Mouse (Mus musculus) hindbrain, embryonic 12.5 days (tissue): ENCODE data around the gene Sstr4. TPM values are rescaled to one million over a fixed set of nuclear protein-coding genes. Genes with fewer than 3 reads are reported as not detected.

Source experiments
- ATAC-seq: fragments of 200-750 bp; cut with Nextera tagmentation; 2 replicates; pipeline ENCODE4 v1.8.0; 2017; ENCODE audit warnings: moderate TSS enrichment; ENCODE audit not compliant: low FRiP score
- H3K27ac ChIP-seq: fragments of 300-500 bp; sonication (generic); 2 replicates; pipeline ENCODE4 v1.5.1; 2016; ENCODE audit warnings: mild to moderate bottlenecking
- H3K27me3 ChIP-seq: fragments of 300-500 bp; sonication (generic); 2 replicates; pipeline ENCODE4 v1.6.1; 2016; ENCODE audit warnings: mild to moderate bottlenecking
- H3K36me3 ChIP-seq: fragments of 300-500 bp; sonication (generic); 2 replicates; pipeline ENCODE4 v1.6.1; 2016; ENCODE audit warnings: mild to moderate bottlenecking
- H3K4me1 ChIP-seq: fragments of 300-500 bp; sonication (generic); 2 replicates; pipeline ENCODE4 v1.6.1; 2016
- H3K4me2 ChIP-seq: fragments of 300-500 bp; sonication (generic); replicated peaks from 2 replicates; pipeline ENCODE4 v1.6.1; 2016; ENCODE audit warnings: mild to moderate bottlenecking
- H3K4me3 ChIP-seq: fragments of 300-500 bp; sonication (generic); 2 replicates; pipeline ENCODE4 v1.5.1; 2016; ENCODE audit warnings: mild to moderate bottlenecking
- H3K9ac ChIP-seq: fragments of 300-500 bp; sonication (generic); 2 replicates; pipeline ENCODE4 v1.6.1; 2016; ENCODE audit warnings: mild to moderate bottlenecking, moderate library complexity
- H3K9me3 ChIP-seq: fragments of 300-500 bp; sonication (generic); replicated peaks from 2 replicates; pipeline ENCODE4 v1.6.1; 2016; ENCODE audit warnings: mild to moderate bottlenecking
- WGBS: fragments of 180-500 bp; shearing (Covaris S2); methylation state at CpG from one replicate; pipeline ENCODE4 v1.1.7; 2016; 5-methylcytosine and 5-hydroxymethylcytosine counted together
- polyA plus RNA-seq: library from polyadenylated mRNA; unstranded; fragments of >200 nt; fragmentation: Nextera tagmentation; extraction: Ambion mirVana; gene quantifications from 2 replicates; pipeline ENCODE4 v1.2.1, GENCODE M21; 2016

Sstr4 gene
- 1.7 TPM in 2 replicates for polyA plus RNA-seq

DNA sequence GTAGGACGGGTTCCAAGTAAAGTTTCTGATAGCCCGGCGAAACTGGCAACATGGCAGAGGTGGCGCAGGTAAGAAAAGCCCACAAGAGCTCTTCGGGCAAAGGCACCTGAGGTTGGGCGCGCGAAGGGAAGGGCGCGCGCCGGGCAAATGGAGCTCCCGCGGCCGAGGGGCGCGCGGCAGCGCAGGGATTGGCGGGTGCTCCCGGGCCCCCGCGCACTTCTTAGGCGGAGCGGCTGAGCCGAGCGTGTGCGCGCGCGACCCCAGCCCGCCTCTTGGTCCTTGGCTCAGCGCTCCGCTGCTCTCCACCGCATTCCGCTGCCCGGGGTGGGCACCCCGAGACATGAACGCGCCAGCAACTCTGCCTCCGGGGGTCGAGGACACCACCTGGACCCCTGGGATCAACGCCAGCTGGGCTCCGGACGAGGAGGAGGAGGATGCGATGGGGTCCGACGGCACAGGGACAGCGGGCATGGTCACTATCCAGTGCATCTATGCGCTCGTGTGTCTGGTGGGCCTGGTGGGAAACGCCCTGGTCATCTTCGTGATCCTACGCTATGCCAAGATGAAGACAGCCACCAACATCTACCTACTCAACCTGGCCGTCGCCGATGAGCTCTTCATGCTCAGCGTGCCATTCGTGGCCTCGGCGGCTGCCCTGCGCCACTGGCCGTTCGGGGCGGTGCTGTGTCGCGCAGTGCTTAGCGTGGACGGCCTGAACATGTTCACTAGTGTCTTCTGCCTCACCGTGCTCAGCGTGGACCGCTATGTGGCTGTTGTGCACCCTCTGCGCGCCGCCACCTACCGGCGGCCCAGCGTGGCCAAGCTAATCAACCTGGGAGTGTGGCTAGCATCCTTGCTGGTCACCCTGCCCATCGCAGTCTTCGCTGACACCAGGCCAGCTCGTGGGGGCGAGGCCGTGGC lies at the start of gene Sstr4:
Gene Sstr4, plus strand, starts transcription at position 214 of the 921 bp plus-strand sequence.
- H3K4me3 ChIP-seq: peak within 1 kb of the TSS; percentile 61
- peaks cover 12% of the 10 kb centered on the region; the same call in 1 of the 2 replicates for H3K4me1 ChIP-seq
- 3% methylated on average over 82 of the region's 83 CpGs for WGBS
- H3K27me3 ChIP-seq: peaks cover 44% of the 10 kb centered on the region
- ATAC-seq: peak; percentile 89
- H3K36me3 ChIP-seq: no peaks in the 10 kb centered on the region
- H3K9me3 ChIP-seq: no peaks in the 10 kb centered on the region
- H3K27ac ChIP-seq: no peak within 1 kb of the TSS
- peak within 1 kb of the TSS; percentile 98 for H3K4me2 ChIP-seq
- H3K9ac ChIP-seq: peak within 1 kb of the TSS; percentile 53

DNA sequence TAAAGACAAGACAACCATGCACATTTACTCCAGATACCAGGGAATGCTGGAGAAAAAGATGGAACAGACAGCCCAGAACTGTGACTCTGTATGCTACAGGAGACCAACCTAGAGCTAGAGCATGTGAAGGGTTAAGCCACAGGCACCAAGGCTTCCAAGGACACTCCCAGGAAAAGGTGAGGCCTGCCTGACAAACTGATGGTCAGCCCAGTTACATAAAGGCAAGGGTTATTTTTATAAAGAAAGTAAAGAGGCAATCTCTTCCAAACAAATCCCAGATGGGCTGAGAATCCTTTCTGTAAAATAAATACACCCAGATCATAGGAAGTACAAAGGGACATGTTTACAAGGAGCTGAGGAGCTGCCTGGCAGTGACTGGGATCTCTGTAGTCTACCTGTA lies 49.8 kb upstream of the Sstr4 start:
- H3K27me3 ChIP-seq: no peaks in the 10 kb centered on the region
- no peaks in the 10 kb centered on the region for H3K4me1 ChIP-seq
- H3K9ac ChIP-seq: no peak overlapping the region
- H3K4me2 ChIP-seq: no peak overlapping the region
- ATAC-seq: no peak
- H3K36me3 ChIP-seq: no peaks in the 10 kb centered on the region
- no peaks in the 10 kb centered on the region for H3K9me3 ChIP-seq
- no peak overlapping the region for H3K27ac ChIP-seq
- H3K4me3 ChIP-seq: no peak overlapping the region

DNA sequence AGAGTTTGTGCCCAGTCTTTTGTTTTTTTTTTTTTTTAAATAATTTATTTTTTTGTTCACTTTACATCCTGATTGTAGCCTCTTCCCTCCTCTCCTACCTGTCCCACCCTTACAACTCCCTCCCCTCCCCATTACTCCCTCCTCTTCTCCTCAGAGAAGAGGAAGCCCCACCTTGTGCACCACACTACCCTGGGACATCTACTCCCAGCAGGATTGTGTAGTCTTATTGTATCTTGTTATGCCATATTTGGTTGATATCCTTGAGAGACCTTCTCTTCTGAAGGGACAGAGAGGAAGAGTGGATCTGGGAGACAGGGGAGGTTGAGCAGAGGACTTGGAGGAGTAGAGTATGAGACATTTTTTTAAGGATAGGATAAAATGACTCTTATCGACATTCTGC lies 48.2 kb upstream of the Sstr4 start:
- Histone ChIP-seq H3K36me3 (no peaks in the 10 kb centered on the region), H3K4me3 (no peak overlapping the region), H3K27me3 (no peaks in the 10 kb centered on the region), H3K27ac (no peak overlapping the region), H3K9me3 (no peaks in the 10 kb centered on the region), H3K9ac (no peak overlapping the region), H3K4me2 (no peak overlapping the region), H3K4me1 (no peaks in the 10 kb centered on the region)
- WGBS: 86% methylated on average over 1 of the region's 1 CpGs
- no peak for ATAC-seq

DNA sequence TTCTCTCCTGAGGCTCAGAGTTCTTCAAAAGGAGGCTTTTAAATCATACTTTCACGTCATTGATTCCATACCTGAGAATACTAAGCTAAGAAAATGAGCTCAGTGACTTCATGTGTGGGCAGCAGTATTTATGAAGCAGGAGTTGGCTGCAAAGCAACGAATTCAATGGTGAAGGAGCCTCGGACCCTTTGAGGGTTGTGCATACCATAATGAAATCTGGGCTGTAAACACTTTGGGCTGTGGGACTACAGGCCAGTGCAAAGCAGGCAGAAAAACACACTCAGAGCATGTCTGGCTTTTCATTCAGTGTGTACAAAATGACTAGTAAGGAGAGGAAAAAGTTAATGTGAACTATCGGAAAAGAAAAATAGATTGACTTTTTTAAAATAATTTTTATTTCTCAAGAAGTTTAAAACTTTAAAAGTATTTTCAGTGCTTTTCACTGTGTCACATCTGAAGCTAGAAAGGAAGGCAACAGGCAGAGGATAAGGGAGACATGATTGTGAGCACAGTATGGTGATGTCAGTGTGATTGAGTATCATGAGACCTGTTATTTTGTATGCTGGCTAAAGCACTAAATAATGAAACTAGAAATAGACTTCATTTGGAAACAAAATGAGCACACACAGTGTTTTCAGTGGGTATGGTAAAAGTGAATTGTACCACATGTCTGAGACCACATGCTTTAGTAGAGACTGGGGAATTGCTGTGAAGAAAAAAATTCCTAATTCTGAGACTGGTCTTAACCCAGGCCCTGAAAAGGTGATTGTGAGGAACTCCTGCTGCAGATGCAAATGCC lies 45.4 kb upstream of the Sstr4 start:
- Histone ChIP-seq H3K9me3 (no peaks in the 10 kb centered on the region), H3K9ac (no peak overlapping the region), H3K4me2 (no peak overlapping the region), H3K27me3 (no peaks in the 10 kb centered on the region), H3K36me3 (no peaks in the 10 kb centered on the region), H3K4me3 (no peak overlapping the region), H3K4me1 (no peaks in the 10 kb centered on the region), H3K27ac (no peak overlapping the region)
- no peak for ATAC-seq
- 73% methylated on average over 4 of the region's 4 CpGs for WGBS

DNA sequence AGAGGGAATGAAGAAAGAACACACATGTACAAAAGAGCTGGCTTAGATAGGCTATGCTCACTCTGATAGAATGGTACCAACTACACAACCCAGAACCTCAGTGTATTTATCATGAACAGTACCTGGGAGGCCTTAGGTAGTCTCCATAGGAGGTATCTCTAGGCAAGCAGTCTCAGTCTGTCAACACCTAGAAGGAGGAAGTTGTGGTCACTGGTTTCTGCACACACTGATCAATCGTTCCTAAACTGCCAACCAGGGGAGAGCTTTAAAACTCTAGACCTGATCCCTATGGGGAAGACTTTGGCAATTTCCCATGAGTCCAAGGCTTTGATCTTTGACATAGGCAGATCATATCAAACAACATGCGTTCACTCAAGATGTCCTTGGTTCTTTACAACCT lies 44.7 kb upstream of the Sstr4 start:
- Histone ChIP-seq H3K4me1 (no peaks in the 10 kb centered on the region), H3K36me3 (no peaks in the 10 kb centered on the region), H3K27ac (no peak overlapping the region), H3K27me3 (no peaks in the 10 kb centered on the region), H3K4me2 (no peak overlapping the region), H3K4me3 (no peak overlapping the region), H3K9ac (no peak overlapping the region), H3K9me3 (no peaks in the 10 kb centered on the region)
- no peak for ATAC-seq
- WGBS: 80% methylated on average over 2 of the region's 2 CpGs

DNA sequence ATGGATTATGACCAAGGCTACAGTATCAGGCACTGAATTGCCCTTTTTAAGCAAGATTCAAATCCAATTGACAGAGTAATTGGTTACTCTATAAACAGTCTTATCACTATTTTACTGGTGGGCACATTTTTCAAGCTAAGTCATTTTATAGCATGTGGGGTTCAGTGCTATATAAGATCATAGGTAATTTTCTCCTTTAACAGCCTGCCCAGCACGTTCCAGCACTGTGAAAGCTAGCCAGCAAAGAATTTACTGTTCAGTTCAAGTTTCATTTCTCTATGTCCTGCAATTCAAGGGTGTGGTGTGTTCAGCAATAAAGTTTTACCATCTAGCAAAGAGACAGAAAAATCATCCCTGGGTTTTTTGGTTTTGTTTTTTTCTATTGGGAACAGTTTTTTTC lies 42.5 kb upstream of the Sstr4 start:
- H3K27ac ChIP-seq: no peak overlapping the region
- H3K9ac ChIP-seq: no peak overlapping the region
- H3K4me3 ChIP-seq: no peak overlapping the region
- no peaks in the 10 kb centered on the region for H3K36me3 ChIP-seq
- no peaks in the 10 kb centered on the region for H3K4me1 ChIP-seq
- H3K27me3 ChIP-seq: no peaks in the 10 kb centered on the region
- H3K9me3 ChIP-seq: no peaks in the 10 kb centered on the region
- no peak for ATAC-seq
- 63% methylated on average over 1 of the region's 1 CpGs for whole genome bisulfite sequencing
- no peak overlapping the region for H3K4me2 ChIP-seq

DNA sequence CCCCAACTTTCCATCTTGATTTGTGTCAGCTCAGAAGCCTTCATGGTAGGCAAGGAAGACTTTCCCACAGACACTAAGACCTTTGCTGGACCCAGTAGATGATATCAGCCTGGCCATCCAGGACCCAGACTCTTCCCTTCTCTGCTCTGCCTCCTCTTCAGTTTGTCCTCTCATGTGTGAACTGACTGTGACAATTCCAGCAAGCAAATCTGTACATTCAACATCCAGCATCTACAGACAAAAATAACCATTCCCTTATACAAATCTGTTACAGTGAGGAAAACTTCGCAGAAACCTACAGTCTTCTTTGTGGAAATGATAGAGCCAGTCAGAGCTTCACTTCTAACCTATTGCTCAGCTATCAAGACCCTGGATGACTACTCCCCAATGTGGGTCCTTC lies 38.0 kb upstream of the Sstr4 start:
- 81% methylated on average over 1 of the region's 1 CpGs for WGBS

DNA sequence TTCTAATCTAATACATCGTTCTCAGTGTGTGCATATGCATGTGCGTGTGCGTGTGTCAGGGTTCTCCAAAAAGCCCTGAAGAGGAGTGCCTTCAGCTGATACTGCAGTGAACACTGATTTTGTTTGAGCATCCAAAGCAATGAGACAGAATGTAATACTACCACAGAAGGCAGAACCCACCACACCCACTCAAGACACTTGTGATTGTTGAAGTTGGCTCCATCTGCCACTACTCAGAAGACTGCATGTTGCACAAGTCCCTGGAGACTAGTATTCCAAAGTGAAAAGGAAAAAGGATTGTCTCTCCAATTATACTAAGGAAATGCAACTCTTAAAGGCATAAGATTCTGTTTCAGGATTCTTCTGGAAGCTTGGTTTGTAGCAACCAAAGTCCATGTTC lies 30.6 kb upstream of the Sstr4 start:
- 97% methylated on average over 3 of the region's 3 CpGs for WGBS
- H3K36me3 ChIP-seq: no peaks in the 10 kb centered on the region
- H3K4me3 ChIP-seq: no peak overlapping the region
- no peaks in the 10 kb centered on the region for H3K4me1 ChIP-seq
- H3K27ac ChIP-seq: no peak overlapping the region
- ATAC-seq: no peak
- no peak overlapping the region for H3K9ac ChIP-seq
- H3K27me3 ChIP-seq: no peaks in the 10 kb centered on the region
- no peak overlapping the region for H3K4me2 ChIP-seq
- H3K9me3 ChIP-seq: no peaks in the 10 kb centered on the region

More for the DNA sequence above, 38.0 kb upstream of the Sstr4 start:
- no peak overlapping the region for H3K9ac ChIP-seq
- no peaks in the 10 kb centered on the region for H3K36me3 ChIP-seq
- H3K4me3 ChIP-seq: no peak overlapping the region
- no peaks in the 10 kb centered on the region for H3K4me1 ChIP-seq
- H3K9me3 ChIP-seq: no peaks in the 10 kb centered on the region
- H3K4me2 ChIP-seq: no peak overlapping the region
- H3K27me3 ChIP-seq: no peaks in the 10 kb centered on the region
- no peak overlapping the region for H3K27ac ChIP-seq
- ATAC-seq: no peak

DNA sequence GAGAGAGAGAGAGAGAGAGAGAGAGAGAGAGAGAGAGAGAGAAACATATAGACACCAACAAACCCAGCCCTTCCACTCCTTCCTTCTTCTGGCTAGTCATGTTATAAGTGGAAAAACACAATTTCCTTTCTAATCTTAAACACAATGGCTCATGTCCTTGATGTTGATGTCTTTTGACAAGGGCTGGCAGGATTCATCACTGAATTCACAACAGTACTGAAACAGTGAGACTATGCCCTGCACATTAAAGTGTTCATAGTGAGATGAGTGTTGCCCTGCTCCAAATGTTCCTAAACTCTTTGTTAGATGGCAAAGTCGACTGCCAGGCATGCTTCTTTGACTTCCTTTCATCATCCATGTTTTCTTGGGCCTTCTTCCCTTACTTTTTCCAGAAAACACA lies 29.9 kb upstream of the Sstr4 start:
- ATAC-seq: no peak

DNA sequence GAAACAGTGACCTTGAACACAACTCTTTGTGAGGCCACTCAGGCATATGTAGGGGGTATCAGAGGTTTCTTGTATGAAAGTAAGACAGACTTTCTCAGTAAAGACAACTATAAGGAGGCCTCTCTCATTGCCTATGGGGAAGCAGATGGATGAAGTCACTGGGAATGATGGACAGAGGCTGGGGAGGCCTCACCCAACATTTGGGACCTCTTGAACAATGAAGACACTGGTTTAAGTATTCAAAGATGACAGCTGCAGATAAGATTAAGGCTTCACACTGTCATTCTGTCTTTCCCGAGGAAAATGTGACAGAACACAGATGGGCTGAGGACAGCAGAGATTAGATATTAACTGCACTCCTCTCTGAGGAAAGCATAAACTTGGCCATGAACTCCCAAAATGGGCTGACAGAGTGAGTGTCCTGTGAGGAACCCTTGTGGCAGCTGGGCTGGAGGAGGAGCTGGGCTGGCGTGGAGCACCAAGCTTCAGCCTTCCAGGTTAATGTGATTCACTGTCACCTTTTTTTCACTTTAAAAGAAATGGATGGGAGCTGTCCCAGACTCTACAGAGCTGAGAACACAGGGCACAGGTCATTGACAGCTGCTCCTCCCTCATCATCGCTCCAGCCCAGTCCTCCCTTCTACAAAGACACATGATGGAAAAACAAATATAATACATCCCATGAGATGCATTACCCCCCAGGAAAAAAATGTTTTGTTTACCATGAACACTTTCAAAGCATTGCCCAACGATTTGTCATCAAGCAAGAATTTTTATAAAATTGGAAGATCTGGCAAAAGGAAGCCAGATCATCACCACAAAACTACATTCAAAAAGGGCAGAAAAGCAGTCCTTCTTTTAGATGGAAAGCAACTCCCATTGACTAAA lies 23.2 kb upstream of the Sstr4 start:
- no peak for ATAC-seq
- Histone ChIP-seq H3K4me1 (no peaks in the 10 kb centered on the region), H3K36me3 (no peaks in the 10 kb centered on the region), H3K27ac (no peak overlapping the region), H3K4me2 (no peak overlapping the region), H3K4me3 (no peak overlapping the region), H3K27me3 (no peaks in the 10 kb centered on the region), H3K9ac (no peak overlapping the region), H3K9me3 (no peaks in the 10 kb centered on the region)
- WGBS: 75% methylated on average over 4 of the region's 4 CpGs

More for the DNA sequence above, 29.9 kb upstream of the Sstr4 start:
- Histone ChIP-seq H3K27ac (no peak overlapping the region), H3K36me3 (no peaks in the 10 kb centered on the region), H3K4me3 (no peak overlapping the region), H3K4me2 (no peak overlapping the region), H3K9me3 (no peaks in the 10 kb centered on the region), H3K9ac (no peak overlapping the region), H3K27me3 (no peaks in the 10 kb centered on the region), H3K4me1 (no peaks in the 10 kb centered on the region)
- 37% methylated on average over 1 of the region's 1 CpGs for WGBS

DNA sequence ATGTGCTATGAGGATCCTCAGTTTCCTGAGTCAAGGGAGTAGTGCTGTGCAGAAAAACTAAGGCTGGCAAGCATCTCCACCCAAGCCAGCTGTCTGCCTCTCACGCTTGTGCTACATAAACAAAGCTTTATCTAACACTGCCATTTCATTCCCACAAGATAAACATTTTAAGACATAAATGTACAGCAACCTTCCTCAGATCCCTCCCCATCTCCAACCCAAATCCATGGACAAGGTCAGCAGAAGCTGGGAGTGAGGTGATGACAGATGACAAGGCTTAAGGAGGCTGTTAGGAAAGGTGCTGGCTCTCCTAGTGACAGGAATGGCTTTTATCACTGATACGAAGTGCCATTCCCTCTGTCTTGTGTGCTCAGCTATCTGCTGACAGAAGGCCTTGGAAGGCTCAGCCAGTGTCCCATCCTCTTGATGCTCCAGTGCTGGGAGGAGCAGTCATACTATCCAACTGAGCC lies 21.5 kb upstream of the Sstr4 start:
- Histone ChIP-seq H3K4me3 (no peak overlapping the region), H3K36me3 (no peaks in the 10 kb centered on the region), H3K9ac (no peak overlapping the region), H3K4me1 (no peaks in the 10 kb centered on the region), H3K27ac (no peak overlapping the region), H3K4me2 (no peak overlapping the region), H3K9me3 (no peaks in the 10 kb centered on the region), H3K27me3 (no peaks in the 10 kb centered on the region)
- no peak for ATAC-seq
- WGBS: 76% methylated on average over 2 of the region's 2 CpGs
